Mouse (Mus musculus): Measurements from ENCODE around the gene Timm17b.
A peak's percentile ranks its signal among the peaks of the same experiment; 100 is the strongest.

Gene Timm17b

GRCm38 (mm10) chrX:7919601-7920383, 20.6 kb downstream of the Timm17b start, which contains the start of gene Pcsk1n:
Pcsk1n (plus strand) TSS chrX:7919822.
- peak; percentile 90 for DNase-seq (ENCODE audit: low spot score)

- no peak for DNase-seq (ENCODE audit: low spot score)
Measured at GRCm38 (mm10) chrX:7922032-7922431, 22.9 kb downstream of the Timm17b start.

- no peak for DNase-seq (ENCODE audit: low spot score)
Measured at GRCm38 (mm10) chrX:7926266-7926665, 27.1 kb downstream of the Timm17b start.

- DNase-seq (ENCODE audit: low spot score): no peak
Measured at GRCm38 (mm10) chrX:7927116-7927515, 28.0 kb downstream of the Timm17b start.

- DNase-seq (ENCODE audit: low spot score): no peak
Measured at GRCm38 (mm10) chrX:7928270-7928790, 29.2 kb downstream of the Timm17b start, which contains the start of gene Eras. Eras (minus strand) TSS chrX:7928607.

- no peak for DNase-seq (ENCODE audit: low spot score)
Measured at GRCm38 (mm10) chrX:7936874-7937273, 37.7 kb downstream of the Timm17b start.

GRCm38 (mm10) chrX:7937667-7938066, 38.5 kb downstream of the Timm17b start:
- no peak for DNase-seq (ENCODE audit: low spot score)

GRCm38 (mm10) chrX:7945618-7946017, 46.5 kb downstream of the Timm17b start:
- no peak for DNase-seq (ENCODE audit: low spot score)

GRCm38 (mm10) chrX:7947108-7947899, 48.1 kb downstream of the Timm17b start, which contains the start of gene Hdac6:
Hdac6 (minus strand) TSS chrX:7947889.
- peak; percentile 27 for DNase-seq (ENCODE audit: low spot score)

GRCm38 (mm10) chrX:7947900-7948492, 48.8 kb downstream of the Timm17b start:
- DNase-seq (ENCODE audit: low spot score): peak; percentile 94

- DNase-seq (ENCODE audit: low spot score): no peak
Measured at GRCm38 (mm10) chrX:7950091-7950490, 50.9 kb downstream of the Timm17b start.
